Mouse (Mus musculus) embryonic fibroblast, embryonic 13.5 days (primary cell): ENCODE results near the gene Nasp.

Experiments used
- CTCF ChIP-seq: IDR thresholded peaks from 2 replicates; pipeline ENCODE4 v1.5.1; 2011; ENCODE audit warnings: mild to moderate bottlenecking, control low read depth, low read length, moderate library complexity, borderline replicate concordance; ENCODE audit not compliant: insufficient read depth
- POLR2A ChIP-seq: IDR thresholded peaks from 2 replicates; pipeline ENCODE4 v1.6.1; 2011; ENCODE audit warnings: low read depth, mild to moderate bottlenecking, control low read depth, low read length, moderate library complexity

DNA sequence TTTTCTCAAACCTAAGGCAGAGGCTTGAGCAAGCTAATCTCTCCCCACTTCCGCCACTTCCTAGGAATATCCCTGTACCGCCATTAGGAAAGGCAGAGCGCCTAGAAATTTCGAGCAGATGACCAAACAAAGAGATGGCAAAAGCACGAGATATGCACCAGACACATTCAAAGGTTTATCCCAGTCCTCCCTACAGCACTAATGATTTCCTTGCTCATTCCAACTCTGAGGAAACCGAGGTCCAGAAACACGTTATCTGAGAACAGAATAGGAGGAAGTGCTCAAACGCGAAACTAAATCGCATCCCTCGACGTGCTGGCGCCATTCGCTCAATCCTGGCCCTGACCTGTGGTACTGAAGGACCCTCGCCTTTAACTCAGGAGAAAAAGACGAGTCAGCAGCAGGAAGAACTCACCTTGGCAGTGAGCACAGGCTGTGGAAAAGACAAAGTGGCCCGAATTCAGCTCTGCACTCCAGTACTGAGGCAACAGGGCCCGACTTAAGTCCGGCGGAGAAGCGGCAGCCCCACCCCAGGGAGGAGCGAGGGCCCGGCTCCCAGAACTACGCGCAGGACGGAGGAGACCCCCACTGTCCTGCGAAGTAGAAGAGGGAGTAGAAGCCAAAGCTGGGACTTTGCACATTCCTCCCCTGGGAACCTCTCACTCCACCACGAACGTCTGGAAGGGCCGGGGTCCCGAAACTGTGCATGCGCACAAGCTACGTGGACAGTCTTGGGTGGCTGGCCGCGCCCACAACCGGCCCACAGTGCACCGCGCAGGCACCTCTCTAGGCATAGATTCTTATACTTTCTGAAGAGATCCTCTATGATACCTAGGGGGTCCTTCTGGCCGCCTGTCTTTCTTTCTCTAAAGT is 23.4 kb upstream of the Nasp start, which contains the start of gene Akr1a1:
- TF ChIP-seq POLR2A (peak; percentile 81), CTCF (no peak)
